Mouse (Mus musculus) splenic B cell, adult 2 months (primary cell): ENCODE measurements around the gene Tmem176b.
A peak's percentile ranks its signal among the peaks of the same experiment; 100 is the strongest.

Source experiments
- DNase-seq: peaks from one replicate; pipeline ENCODE4 v3.0.0-alpha.2; 2011; ENCODE audit warnings: low read depth, low spot score
- H3K27me3 ChIP-seq: 2 replicates; pipeline ENCODE4 v1.6.1; 2012; ENCODE audit warnings: mild to moderate bottlenecking, low read length, moderate library complexity, mixed read lengths; ENCODE audit not compliant: control insufficient read depth, poor library complexity, insufficient read depth, severe bottlenecking
- H3K36me3 ChIP-seq: 2 replicates; pipeline ENCODE4 v1.6.1; 2012; ENCODE audit warnings: mild to moderate bottlenecking, low read length, moderate library complexity, mixed read lengths; ENCODE audit not compliant: control insufficient read depth, poor library complexity, insufficient read depth, severe bottlenecking

The Tmem176b gene

DNA sequence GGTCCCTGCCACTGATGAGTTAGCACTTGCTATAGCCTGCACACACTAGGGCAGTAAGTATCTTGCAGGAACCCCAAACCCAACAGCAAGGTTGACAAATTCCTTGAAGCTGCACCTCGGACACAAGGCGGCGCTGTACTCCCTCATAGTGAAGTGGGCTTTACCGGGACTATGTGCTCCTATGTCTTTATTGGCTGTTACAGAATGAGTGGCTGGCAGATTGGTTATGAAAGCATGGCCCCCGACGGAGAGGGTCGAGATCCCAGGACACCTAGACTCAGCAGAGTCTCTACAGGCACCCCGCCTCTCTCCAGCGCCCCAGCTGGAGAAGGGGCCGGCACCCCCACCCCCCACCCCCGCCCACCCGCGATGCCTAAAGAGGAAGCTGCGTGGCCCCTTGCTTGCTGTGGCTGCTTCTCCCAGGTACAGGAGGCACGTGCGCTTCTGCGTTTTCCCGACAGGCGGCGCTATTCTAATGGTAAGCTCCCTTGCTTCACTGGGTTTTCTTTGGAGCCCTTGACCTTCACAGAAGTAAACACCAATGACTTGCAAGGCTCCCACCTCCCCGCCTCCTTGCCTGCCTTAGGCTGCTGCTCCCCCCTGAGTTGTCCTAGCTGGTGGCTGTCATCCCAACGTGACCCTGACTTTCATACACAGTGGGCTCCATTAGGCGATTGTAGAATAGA is 19.0 kb upstream of the Tmem176b start:
- DNase-seq, result peak; percentile 71
- Histone ChIP-seq H3K27me3 (no peaks in the 10 kb centered on the region), H3K36me3 (no peaks in the 10 kb centered on the region)

DNA sequence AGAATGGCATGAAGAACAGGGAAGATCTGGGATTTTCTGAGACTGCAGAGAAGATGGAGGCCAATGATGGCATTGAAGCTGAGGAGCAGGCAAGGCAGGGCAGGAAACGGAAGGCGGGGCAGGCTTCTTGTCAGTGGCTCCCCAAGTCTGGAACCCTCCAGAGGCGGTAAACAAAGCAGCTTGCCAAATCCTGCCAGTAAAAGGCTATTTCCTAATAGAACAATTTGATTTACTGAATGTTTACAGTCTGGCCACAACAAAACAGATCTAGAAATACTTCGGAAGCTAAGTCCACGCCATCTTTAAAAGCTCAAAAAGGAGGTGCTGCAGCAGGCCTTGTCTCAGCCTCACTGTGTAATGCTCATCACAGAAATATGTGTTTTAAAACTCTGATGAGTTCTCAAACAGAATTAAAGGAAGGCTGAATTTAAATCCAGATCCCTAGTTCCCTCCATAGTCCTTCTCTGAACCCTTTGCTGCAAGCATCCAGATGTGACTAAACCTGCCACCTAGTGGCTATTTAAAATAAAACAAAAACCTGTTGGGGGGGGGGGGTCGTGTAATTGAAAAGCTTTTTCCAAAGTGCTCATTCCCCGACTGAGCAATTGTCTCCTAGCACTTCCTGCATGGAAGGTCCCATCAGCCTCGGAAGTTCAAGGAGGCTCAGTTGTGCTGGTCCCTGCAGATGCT is 16.5 kb upstream of the Tmem176b start:
- no peaks in the 10 kb centered on the region for H3K36me3 ChIP-seq
- no peaks in the 10 kb centered on the region for H3K27me3 ChIP-seq
- DNase-seq, result peak; percentile 38

DNA sequence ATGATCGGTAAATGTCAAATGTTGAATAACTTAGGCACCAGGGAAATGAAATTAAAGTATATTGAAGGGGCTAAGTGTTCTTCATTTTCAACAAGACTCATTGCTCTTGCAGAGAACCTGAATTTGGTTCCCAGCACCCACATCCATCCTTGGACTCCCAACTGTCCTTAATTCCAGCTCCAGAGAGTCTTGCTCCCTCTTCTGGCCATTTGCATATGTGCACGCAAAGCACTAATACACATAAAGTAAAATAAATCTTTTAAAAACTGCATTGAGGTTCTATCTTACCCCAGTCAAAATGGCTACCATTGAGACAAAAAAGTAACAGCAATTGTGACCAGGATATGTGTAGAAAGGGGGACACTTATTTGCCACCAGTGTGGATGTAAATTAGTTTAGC is 12.9 kb upstream of the Tmem176b start:
- H3K27me3 ChIP-seq, result no peaks in the 10 kb centered on the region; the same call in 1 of the 2 replicates
- no peak for DNase-seq
- no peaks in the 10 kb centered on the region for H3K36me3 ChIP-seq

DNA sequence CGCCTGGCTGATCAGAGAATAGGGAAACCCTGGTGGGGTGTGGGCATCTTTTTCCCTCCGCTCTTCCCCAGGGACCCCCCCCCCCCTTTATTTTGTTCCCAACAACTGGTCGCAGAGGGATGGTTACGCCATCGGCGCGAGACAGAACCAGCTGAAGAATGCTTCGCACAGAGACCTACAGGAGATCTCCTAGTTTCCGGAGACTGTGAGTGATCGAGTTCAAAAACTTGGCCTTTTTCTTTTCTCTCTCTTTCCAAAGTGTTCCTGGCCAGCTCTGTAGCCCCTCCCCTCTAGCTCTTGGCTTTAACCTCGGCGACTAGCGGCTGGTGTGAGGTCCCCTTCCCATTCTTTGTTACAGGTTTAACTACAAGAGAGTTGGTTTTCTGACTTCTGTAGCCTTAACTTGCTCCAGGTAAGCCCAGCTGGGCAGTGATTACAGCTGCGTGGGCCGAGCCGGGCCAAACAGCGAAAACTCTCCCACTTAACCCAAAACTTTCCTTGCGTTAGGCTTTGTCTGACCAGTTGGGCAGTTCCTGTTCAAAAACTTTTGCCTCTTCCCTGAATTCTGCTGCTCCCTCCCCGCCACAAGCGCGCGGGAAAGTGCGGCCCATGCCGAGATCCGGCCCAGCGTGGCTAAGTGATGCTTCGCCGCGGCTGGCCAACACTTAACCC is 10.7 kb upstream of the Tmem176b start:
- Histone ChIP-seq H3K27me3 (no peaks in the 10 kb centered on the region; the same call in 1 of the 2 replicates), H3K36me3 (no peaks in the 10 kb centered on the region)
- DNase-seq, result no peak

DNA sequence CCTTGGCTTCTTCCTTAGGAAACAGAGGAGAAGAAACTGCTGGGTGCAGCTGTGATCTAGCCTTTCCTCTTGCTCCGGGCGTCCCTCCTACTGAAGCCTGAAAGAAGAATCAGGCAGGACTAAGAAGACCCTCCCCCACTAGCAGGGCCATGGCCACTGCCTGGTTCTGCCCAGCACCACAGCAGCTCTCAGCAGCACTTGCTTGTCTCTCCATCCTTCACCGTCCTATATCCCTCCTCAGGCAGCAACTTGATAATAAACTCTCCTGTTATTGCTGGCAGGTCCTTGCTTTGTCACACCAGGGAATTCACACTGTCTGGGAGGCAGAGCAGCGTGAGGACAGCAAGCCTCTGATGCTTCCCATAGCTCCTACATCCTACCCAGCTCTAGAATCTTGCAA is 3.8 kb upstream of the Tmem176b start:
- H3K36me3 ChIP-seq, result no peaks in the 10 kb centered on the region
- DNase-seq, result no peak
- H3K27me3 ChIP-seq, result no peaks in the 10 kb centered on the region; the same call in 1 of the 2 replicates

DNA sequence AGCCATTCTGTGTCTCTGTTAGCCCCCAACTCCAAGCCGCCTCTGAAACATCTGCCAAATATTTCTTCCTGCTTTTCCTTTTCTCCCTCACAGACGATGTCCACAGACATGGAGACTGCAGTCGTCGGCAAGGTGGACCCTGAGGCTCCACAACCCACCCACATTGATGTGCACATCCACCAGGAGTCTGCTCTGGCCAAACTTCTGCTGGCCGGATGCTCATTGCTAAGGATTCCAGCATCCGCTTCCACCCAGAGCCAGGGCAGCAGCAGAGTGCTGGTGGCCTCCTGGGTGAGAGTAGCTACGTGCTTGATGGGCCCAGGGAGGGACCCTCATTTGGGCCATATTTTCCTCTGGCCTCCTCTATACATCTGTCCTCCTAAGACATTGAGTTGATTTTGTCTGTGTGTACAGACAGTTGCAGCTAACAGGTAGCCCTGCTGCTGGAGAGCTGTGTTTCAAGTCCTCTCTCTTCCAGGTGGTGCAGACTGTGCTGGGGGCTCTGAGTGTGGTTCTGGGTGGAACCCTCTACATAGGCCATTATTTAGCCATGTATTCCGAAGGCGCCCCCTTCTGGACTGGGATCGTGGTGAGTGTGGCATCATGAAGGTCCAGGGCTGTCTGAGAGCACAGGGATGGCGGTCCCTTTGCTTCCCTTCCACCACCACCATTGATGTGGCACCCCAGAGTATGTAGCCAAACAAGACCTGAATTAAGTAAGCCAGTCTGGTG is 981 bp upstream of the Tmem176b start:
- H3K36me3 ChIP-seq, result no peaks in the 10 kb centered on the region
- peak; percentile 53 for DNase-seq

DNA sequence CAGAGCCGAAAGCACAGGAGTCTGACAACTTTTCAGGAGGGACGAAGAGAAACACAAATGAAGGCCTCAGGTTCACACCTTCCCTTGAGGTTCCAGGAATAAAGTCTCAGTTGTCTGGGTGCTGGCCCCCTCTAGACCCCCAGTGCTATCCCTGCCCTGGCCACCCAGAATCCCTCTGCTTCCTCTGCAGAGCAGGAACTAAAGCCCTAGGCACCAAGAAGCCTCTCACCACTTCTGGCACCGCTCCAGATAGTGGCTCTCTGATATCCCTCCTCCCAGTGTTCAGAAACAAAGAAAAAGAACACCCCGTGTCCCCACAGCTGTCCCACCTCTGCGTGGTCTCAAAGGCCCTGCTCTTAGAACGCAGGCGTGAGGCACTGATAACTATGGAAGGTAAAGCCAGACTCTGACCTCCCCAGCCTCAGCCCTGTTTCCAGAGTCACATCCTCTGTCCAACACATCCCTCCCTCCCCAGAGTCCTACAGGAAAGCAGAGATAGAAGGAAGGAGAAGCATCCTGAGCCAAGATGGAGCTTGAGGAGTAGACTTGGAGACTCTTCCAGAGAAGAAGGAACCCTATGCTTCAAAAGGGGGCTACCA is 826 bp downstream of the Tmem176b start, which contains the start of gene Tmem176a:
Tmem176a (plus strand) TSS at position 549 of the 599 bp plus-strand sequence.
- Histone ChIP-seq H3K27me3 (no peaks in the 10 kb centered on the region), H3K36me3 (no peaks in the 10 kb centered on the region)
- DNase-seq, result no peak

More for the DNA sequence above, 981 bp upstream of the Tmem176b start:
- no peaks in the 10 kb centered on the region for H3K27me3 ChIP-seq

DNA sequence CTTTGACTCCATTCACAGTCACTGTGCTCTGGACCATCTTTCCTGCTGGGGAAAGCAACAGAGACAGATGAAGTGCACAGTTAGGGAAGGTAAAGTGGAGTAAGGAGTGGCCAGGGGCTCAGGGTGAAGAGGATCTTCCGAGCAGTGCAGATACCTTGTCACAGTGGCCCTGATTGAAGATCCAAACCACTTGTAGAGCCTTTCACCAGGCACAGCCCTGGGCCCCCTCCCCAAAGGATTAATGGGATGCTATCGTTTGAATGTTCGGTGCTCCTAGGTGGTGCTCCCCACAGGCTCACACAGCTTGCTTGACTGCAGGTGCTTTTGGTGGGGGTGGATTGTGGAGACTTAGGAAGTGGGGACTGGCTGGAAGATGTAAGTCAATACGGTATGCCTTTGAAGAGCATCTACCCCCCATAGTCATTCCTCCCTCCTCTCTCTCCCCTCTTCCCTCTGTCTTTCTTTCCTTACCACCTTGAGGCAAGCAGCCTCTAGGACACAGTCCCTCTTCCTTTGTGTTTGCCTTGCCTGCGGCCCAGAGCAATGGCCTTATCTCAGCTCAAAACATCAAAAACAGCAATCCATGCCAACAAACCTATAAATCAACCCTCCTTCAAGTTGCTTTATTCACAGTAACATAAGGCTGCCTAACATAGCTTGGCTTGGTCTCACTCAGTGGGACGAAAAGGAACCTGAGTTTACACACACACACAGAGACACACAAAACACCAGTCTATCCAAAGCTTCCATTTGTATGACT is 2.8 kb downstream of the Tmem176b start:
- no peak for DNase-seq
- no peaks in the 10 kb centered on the region for H3K36me3 ChIP-seq
- H3K27me3 ChIP-seq, result no peaks in the 10 kb centered on the region

DNA sequence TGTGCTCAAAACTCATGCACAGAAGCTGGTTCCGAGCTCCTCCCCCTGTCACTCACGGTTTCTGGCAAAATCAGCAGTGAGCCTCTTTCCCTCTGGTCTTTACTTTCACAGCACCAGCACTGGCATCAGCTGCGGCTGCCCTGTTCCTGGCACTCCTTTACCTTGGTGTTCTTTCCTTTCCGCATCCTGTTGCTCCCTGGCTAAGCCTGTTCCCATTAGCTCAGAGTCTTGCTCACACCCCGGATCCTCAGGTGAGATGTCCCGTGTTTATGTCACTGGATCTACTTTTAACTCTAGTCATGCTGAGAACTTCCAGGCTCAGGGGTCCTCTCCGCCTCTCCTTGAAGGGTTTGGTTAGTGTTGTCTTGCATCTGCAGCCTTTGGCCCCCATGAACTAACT is 3.8 kb downstream of the Tmem176b start:
- no peak for DNase-seq
- H3K36me3 ChIP-seq, result no peaks in the 10 kb centered on the region
- H3K27me3 ChIP-seq, result no peaks in the 10 kb centered on the region

DNA sequence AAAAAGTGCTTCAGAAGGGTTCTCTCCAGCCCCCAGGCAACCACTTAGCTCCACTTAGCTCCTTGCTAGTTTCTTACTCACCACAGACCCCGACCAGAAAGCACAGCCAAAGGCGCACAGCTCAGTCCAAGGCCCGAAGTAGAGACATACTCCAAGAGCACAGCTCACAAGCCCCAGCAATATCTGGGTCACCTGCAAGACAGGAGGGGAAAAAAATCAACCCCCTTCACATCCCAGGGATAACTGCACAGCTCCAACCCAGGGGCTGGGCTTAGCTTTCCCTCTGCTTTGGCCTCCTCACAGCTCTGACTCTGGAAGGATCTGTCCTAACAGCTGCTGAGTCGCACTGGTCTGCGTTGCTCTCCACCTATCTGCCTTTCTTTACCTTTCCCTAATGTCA is 5.2 kb downstream of the Tmem176b start:
- Histone ChIP-seq H3K36me3 (no peaks in the 10 kb centered on the region), H3K27me3 (no peaks in the 10 kb centered on the region)
- DNase-seq, result no peak

DNA sequence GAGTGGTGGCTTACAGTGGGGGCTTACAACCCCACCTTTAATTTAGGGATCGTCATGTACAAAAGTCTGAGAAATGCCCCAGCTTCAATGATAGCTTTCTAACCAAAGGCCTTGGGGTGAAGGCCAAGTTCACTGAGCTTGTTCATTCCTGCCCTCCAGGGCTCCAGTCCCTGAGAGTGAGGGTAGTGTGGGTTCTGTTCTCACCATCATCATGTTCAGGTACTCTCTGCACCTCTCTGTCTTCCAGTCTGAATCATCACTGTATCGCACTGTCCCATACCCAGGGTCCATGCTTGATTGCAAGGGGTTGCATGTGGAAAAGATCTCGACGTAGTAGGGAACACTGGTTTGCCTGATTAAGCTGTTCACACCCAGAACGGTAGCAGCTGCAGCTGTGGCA is 6.1 kb downstream of the Tmem176b start:
- H3K36me3 ChIP-seq, result no peaks in the 10 kb centered on the region
- DNase-seq, result no peak
- H3K27me3 ChIP-seq, result no peaks in the 10 kb centered on the region

DNA sequence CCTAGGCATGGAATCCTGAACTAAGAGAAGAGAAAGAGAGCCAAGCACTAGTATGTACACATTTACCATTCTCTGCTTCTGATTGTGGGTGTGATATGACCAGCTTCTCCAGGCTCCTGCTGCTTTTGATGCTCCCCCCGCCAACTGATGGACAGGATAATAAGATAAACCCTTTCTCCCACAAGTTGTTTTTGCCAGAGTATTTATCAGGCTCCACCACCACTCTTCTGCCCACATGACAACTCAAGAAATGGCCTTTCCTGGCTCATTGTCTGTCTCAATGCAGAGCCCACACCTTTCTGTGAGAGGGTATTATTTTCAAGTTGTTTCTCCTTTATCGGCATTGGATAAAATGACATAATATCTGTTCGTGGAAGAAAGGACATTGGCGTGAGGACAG is 7.8 kb downstream of the Tmem176b start:
- Histone ChIP-seq H3K36me3 (no peaks in the 10 kb centered on the region), H3K27me3 (no peaks in the 10 kb centered on the region)
- DNase-seq, result no peak

DNA sequence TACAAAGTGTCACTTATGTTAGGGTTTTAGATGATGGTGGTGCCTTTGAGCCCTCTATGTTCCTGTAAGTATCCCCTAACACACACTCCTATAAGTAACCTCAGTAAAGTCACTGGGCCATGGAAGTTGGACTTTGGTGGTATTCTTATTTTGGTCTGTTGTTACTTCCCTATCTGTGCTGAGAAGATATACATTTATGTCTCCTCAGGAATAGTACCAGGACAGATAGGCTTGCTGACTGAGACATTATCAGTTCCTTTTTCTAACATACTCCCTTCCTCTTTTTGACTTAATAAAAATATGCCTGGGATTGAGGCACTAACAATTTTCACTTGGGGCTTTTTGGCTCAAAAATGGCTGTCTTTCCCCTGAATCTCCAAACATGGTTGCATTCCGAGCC is 8.9 kb downstream of the Tmem176b start:
- H3K27me3 ChIP-seq, result no peaks in the 10 kb centered on the region
- peak; percentile 29 for DNase-seq

DNA sequence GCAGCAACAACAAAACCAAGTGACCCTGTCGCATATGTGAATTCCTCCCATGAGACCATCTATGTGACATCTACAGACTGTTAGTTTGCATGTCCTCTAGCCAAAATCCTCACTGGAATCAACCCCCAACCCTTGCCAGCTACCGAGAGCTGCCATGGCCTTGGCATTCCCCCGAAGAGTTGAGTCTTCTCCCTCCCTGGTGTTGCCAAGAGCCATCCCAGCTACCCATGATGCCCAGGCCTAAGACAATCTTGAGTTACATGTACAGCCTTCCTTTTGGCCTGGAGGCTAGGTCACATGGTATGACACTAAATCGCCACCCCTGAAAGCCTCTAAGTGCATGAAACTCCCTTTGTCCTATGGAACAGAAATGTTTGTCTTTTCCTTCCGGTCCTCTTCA is 10.2 kb downstream of the Tmem176b start:
- H3K36me3 ChIP-seq, result no peaks in the 10 kb centered on the region
- H3K27me3 ChIP-seq, result no peaks in the 10 kb centered on the region
- no peak for DNase-seq

More for the DNA sequence above, 8.9 kb downstream of the Tmem176b start:
- H3K36me3 ChIP-seq, result no peaks in the 10 kb centered on the region
